Mouse (Mus musculus) stomach, postnatal 0 days (tissue): ENCODE results near the gene Rreb1.

Experiments
- CTCF ChIP-seq: IDR thresholded peaks from 2 replicates; pipeline ENCODE4 v1.5.1; 2016; ENCODE audit warnings: antibody characterized with exemption, low read depth, mild to moderate bottlenecking, moderate library complexity
- EP300 ChIP-seq: optimal IDR thresholded peaks from 2 replicates; pipeline ENCODE3; 2016; ENCODE audit warnings: antibody characterized with exemption

- TF ChIP-seq CTCF (peak; percentile 24), EP300 (no peak)
Observed at GRCm38 (mm10) chr13:37833500-37833899, 55.3 kb downstream of the Rreb1 start.
